Mouse (Mus musculus): Measurements from ENCODE around the gene Shtn1.

GRCm38 (mm10) chr19:58978401-58979171 is 97.3 kb downstream of the Shtn1 start:
- TF ChIP-seq POLR2A (IDR thresholded peaks at IDR 0.05; ENCODE audit: borderline replicate concordance, extremely low read depth, low read depth, low read length), result no peak
- no peak for TF ChIP-seq CTCF (IDR thresholded peaks at IDR 0.05; ENCODE audit: insufficient read depth, low read length)

Measured in lung, adult 2 months (tissue).